Mouse (Mus musculus) inflammation-experienced regulatory T-cells (primary cell): ENCODE results near the gene Olfr213. TPM values are rescaled to one million over a fixed set of nuclear protein-coding genes. Genes with fewer than 3 reads are reported as not detected.

Source experiments
- polyA plus RNA-seq, 2 experiments: library from polyadenylated mRNA; unstranded; fragments of 100-300 nt; shearing (Covaris generic); gene quantifications; one replicate each; pipeline ENCODE4 v1.2.1; 2017

Olfr213 gene
- not detected for polyA plus RNA-seq

GRCm38 (mm10) chr6:116538156-116538555 lies at the start of gene Olfr213:
TSS of gene Olfr213 (plus strand) at chr6:116538456.

GRCm38 (mm10) chr6:116488791-116489190 lies 49.5 kb upstream of the Olfr213 start, which contains the start of gene Olfr211:
TSS of gene Olfr211 (plus strand) at chr6:116489091.

GRCm38 (mm10) chr6:116506302-116507003 lies 31.8 kb upstream of the Olfr213 start, which contains the start of gene Olfr212:
TSS of gene Olfr212 (plus strand) at chr6:116506516.

GRCm38 (mm10) chr6:116550841-116551240 lies 12.6 kb downstream of the Olfr213 start, which contains the start of gene Gm5580:
TSS of gene Gm5580 (plus strand) at chr6:116551141.

GRCm38 (mm10) chr6:116553935-116554334 lies 15.7 kb downstream of the Olfr213 start, which contains the start of gene Olfr214:
TSS of gene Olfr214 (plus strand) at chr6:116554235.

GRCm38 (mm10) chr6:116584095-116584494 lies 45.8 kb downstream of the Olfr213 start, which contains the start of gene Olfr215:
TSS of gene Olfr215 (minus strand) at chr6:116584195.

Other genes starting within 250 kb of the Olfr213 start
- 1 to 10 TPM in 1 of 2 experiments, under 1 TPM in 1; 0.52 to 3.1 TPM for gene March8, start 200.4 kb upstream of the Olfr213 start, polyA plus RNA-seq
- 1 to 10 TPM in 1 of 2 experiments, under 1 TPM in 1; 0.11 to 1.5 TPM for gene Alox5, start 77.3 kb upstream of the Olfr213 start, polyA plus RNA-seq
- gene Olfr211, start 49.4 kb upstream of the Olfr213 start, polyA plus RNA-seq = not detected
- gene Olfr212, start 31.9 kb upstream of the Olfr213 start, polyA plus RNA-seq = under 1 TPM; 0.19 to 0.38 TPM
- gene Gm5580, start 12.7 kb downstream of the Olfr213 start, polyA plus RNA-seq = under 1 TPM; 0.26 to 0.35 TPM
- gene Olfr214, start 15.8 kb downstream of the Olfr213 start, polyA plus RNA-seq = under 1 TPM in 1 of 2 experiments, not detected in 1; 0.65 TPM
- under 1 TPM in 1 of 2 experiments, not detected in 1; 0.40 TPM for gene Olfr215, start 45.7 kb downstream of the Olfr213 start, polyA plus RNA-seq
- gene Zfp422, start 90.5 kb downstream of the Olfr213 start, polyA plus RNA-seq = 10 to 100 TPM; 23.9 to 32.9 TPM
- gene Depp1, start 112.2 kb downstream of the Olfr213 start, polyA plus RNA-seq = not detected
- 1 to 10 TPM; 3.0 to 5.0 TPM for gene Rassf4, start 135.5 kb downstream of the Olfr213 start, polyA plus RNA-seq
- under 1 TPM; 0.02 to 0.17 TPM for gene Tmem72, start 178.5 kb downstream of the Olfr213 start, polyA plus RNA-seq